Mouse (Mus musculus): ENCODE results near the gene Lhx2.

GRCm38 (mm10) chr2:38346881-38347764 lies 8.0 kb downstream of the Lhx2 start:
- no peak for TF ChIP-seq CTCF (IDR thresholded peaks at IDR 0.05; ENCODE audit: extremely low read depth, insufficient read length, insufficient replicate concordance, low read depth, low read length)
- TF ChIP-seq POLR2A (IDR thresholded peaks at IDR 0.05; ENCODE audit: low read depth, low read length): no peak

All from small intestine, adult 2 months (tissue).